Mouse (Mus musculus) lung, postnatal 0 days (tissue): ENCODE data around the gene Nsg2.

Source experiments
- CTCF ChIP-seq: IDR thresholded peaks from 2 replicates; pipeline ENCODE4 v1.5.1; 2016; ENCODE audit warnings: antibody characterized with exemption, mild to moderate bottlenecking
- EP300 ChIP-seq: IDR thresholded peaks from 2 replicates; pipeline ENCODE4 v1.6.1; 2016; ENCODE audit warnings: antibody characterized with exemption, mild to moderate bottlenecking, control low read depth

GRCm38 (mm10) chr11:32106647-32106985 is 106.4 kb downstream of the Nsg2 start:
- no peak for TF ChIP-seq CTCF
- TF ChIP-seq EP300: no peak
